Mouse (Mus musculus) erythroblast, adult 5-6 weeks (primary cell): Measurements from ENCODE around the gene Slc22a2. TPM values are rescaled to one million over a fixed set of nuclear protein-coding genes. Genes with fewer than 3 reads are reported as not detected.
"Not testable (repeated sequence)": the region's sequence is repeated elsewhere in the genome, so short reads cannot be mapped to it uniquely, and the experiment has no call there.

Experiments used
- ATAC-seq: replicated peaks from 2 replicates; pipeline ENCODE4 v1.8.0; 2016; ENCODE audit warnings: moderate number of reproducible peaks, mild to moderate bottlenecking, moderate TSS enrichment, inconsistent platforms; ENCODE audit not compliant: poor library complexity, low FRiP score, severe bottlenecking
- total RNA-seq, 2 experiments: library from RNA; stranded (forward) in 1 of 2; stranded (reverse) in 1 of 2; fragments of 150-400 nt in 1 of 2; fragments of 200-764, 138-1000 nt in 1 of 2; gene quantifications; 2 replicates each; pipeline versions ENCODE4 v1.2.3 to v1.2.4; 2015 to 2017; ENCODE audit warnings: low replicate concordance in 2 of 2

Slc22a2 gene
- total RNA-seq, 2 experiments from 2014 or later, result not detected

DNA sequence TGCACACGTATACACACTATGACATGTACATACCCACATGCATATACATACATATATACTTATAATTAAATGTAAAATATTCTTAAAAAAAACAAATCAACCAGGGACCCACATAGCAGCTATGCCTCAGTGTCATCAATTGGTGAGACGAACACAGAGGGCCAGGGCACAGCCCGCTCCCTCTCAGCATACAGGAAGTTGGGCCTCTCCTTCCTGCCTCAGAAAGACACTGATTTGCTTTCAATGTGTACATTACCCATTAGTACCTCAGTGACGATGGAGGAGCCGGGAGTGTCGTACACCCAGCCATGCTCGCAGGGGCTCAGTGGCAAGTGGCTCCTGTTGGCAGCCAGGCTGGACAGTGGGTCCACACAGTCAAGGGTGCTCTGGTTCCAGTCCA lies 91.0 kb downstream of the Slc22a2 start:
- not testable (repeated sequence) for ATAC-seq

DNA sequence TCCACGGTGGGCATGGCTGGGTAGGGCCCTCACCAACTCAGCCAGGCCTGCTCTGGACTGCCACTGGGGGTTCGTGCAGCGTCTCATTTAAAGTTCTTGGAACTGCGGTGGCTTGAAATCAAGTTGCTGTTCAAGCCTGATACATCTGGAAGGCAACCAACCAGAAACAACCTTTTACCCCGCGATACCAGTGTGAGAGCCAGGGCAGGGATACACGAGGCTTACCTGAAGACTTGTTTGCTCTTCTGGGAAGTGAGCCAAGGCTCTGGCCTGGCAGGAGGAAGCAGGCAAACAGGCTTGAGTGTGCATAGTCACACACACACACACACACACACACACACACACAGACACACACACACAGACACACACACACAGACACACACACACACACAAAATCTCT lies 91.7 kb downstream of the Slc22a2 start, which contains the start of gene Slc22a1:
Slc22a1 (minus strand) TSS at position 184 of the 400 bp plus-strand sequence.
- ATAC-seq, result no peak

DNA sequence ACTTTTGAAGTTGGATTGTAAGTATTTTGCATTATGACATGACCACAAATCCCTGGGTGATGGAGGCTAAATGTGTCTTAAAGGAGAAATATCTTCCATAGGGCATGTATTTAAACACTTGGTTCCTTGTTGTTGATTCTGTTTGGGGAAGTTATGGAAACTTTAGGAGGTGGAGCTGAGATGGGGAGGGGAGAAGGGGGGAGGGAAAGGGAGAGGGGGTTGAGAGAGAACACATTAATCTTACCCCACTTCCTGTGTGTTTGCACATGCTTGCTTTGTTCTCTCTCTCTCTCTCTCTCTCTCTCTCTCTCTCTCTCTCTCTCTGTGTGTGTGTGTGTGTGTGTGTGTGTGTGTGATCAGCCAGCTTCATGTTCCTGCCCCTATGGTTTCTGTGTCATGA lies 93.2 kb downstream of the Slc22a2 start:
- ATAC-seq, result no peak

Other genes starting within 250 kb of the Slc22a2 start
- gene Plg, start 205.5 kb upstream of the Slc22a2 start, total RNA-seq (2015; ENCODE audit: low replicate concordance), result not detected in 2 replicates
- gene Plg, start 205.5 kb upstream of the Slc22a2 start, total RNA-seq (2017; ENCODE audit: low replicate concordance), result not detected in 2 replicates
- gene Slc22a3, start 76.4 kb upstream of the Slc22a2 start, total RNA-seq (2015; ENCODE audit: low replicate concordance), result 0.63 TPM in 1 of 2 replicates, not detected in the other
- 1.0 and 1.3 TPM in 2 replicates for gene Slc22a3, start 76.4 kb upstream of the Slc22a2 start, total RNA-seq (2017; ENCODE audit: low replicate concordance)
- not detected in 2 replicates for gene Slc22a1, start 91.7 kb downstream of the Slc22a2 start, total RNA-seq (2015; ENCODE audit: low replicate concordance)
- gene Slc22a1, start 91.7 kb downstream of the Slc22a2 start, total RNA-seq (2017; ENCODE audit: low replicate concordance), result not detected in 2 replicates
- gene Igf2r, start 185.5 kb downstream of the Slc22a2 start, total RNA-seq (2015; ENCODE audit: low replicate concordance), result 0.96 and 3.3 TPM in 2 replicates
- 4.9 TPM in 2 replicates for gene Igf2r, start 185.5 kb downstream of the Slc22a2 start, total RNA-seq (2017; ENCODE audit: low replicate concordance)